Mouse (Mus musculus) naive thymus-derived CD4-positive, alpha-beta T cell, adult 2 months (primary cell): ENCODE data around the gene Gtpbp1.
"Not testable (repeated sequence)": the region's sequence is repeated elsewhere in the genome, so short reads cannot be mapped to it uniquely, and the experiment has no call there.

Experiments used
- DNase-seq: peaks from one replicate; pipeline ENCODE4 v3.0.0-alpha.2; 2011; ENCODE audit warnings: low read depth

Gtpbp1 gene

DNA sequence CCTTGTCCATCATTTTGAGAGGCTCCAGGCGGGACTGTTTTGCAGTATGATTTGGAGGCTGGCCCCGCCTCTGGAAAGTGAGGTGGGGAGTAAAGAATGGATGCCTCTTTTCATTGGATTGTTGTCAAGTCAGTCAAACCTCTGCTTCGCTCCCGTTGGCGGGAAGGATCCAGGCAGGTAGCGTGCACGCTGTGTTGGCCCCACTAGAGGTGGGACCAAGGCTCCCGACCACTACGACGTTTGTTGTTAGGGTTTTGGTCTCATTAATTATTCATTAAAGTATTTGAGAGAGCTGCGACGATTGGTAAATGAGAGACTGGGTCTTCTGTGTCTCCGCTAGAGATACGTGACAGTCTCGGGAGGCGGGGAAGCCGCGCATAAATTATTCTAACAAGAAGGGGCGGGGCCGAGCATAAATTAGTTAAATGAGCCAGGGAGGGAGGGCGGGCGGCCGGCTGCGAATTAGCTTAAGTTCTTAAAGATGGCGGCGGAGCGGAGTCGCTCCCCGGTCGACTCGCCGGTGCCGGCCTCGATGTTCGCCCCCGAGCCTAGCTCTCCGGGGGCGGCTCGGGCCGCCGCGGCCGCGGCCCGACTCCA, at the start of gene Gtpbp1:
TSS of gene Gtpbp1 (plus strand) at position 420 of the 597 bp plus-strand sequence.
- peak; percentile 98 for DNase-seq

DNA sequence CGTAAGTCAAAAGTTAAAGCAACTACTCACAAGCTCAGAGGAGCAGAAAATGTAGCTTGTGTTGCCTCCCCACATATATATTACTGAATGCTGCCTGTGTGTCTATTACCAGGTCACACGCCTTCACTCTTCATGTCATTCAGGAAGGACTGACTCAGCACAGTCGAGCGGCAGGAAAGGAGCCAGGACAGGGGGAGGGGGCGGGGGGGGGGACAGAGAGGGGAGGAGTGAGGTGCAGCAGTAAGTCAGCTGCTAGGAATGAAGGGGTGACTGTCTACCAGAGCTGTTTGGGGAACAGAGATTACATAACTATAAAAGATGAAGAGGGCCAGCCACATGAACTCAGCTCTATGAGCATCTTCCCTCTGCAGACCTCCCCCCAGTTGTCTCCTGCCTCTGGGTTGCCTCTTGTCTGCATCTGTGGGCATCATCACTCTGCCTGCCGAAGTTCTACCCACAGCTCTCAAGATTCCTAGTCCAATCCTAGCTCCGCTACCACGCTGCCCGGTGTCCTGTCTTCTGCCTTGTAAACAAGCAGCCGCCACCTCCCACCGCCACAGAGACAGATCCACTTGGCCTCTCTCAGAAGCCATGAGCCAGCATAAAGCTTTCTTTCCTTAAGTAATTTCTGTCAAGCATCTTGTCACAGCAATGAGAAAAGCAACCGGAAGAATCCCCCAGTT, 49.4 kb upstream of the Gtpbp1 start:
- no peak for DNase-seq

DNA sequence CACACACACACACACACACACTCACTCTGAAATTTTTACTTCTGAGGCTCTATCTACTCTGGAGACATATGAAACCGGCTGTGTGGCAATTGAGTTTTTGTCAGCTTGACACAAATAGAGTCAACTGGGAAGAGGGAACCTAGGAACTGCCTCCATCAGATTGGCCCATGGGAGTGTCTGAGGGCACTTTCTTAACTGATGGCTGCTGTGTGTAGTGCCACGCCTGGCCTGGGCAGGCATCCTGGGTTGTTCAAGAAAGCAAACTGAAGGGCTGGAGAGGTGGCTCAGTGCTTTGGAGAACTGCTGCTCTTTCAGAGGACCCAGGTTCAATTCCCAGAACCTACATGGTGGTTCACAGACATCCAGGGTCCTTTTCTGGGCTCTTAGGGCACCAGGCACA, 45.2 kb upstream of the Gtpbp1 start:
- no peak for DNase-seq

DNA sequence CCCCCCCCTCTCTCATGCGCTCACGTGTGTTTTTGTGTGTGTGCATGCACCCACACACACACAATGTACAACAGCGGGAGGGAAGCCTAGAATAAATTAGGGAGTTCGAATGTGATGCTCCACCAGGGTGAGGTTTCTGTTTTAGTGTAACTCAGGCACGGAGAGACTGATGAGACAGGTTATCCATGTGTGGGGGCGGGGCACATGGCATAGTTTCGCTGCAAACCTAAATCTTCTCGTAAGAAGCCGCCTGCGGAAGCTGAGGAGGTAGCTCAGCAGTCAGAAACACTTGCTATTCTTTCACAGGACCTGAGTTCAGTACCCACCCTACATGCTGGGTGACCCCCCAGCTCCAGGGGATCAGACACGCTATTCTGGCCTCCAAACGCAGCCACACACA, 42.5 kb upstream of the Gtpbp1 start:
- no peak for DNase-seq

DNA sequence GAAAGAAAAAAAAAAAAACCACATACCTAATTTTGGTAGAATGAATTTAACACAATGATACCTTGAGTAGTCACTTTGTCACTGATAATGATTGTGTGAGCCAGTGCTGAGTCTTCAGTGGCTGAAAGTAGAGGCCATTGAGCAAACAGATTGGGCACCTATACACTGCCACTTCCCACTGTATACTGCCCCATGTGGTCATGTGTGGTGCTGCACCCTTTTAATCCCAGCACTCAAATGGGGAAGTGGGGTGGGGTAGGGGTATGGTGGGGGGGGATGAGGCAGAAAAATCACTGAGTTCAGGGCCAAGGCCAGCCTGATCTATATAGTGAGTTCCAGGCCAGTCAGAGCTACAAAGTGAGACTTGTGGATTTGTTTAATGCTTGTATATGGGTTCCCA, 40.1 kb upstream of the Gtpbp1 start:
- peak; percentile 75 for DNase-seq

DNA sequence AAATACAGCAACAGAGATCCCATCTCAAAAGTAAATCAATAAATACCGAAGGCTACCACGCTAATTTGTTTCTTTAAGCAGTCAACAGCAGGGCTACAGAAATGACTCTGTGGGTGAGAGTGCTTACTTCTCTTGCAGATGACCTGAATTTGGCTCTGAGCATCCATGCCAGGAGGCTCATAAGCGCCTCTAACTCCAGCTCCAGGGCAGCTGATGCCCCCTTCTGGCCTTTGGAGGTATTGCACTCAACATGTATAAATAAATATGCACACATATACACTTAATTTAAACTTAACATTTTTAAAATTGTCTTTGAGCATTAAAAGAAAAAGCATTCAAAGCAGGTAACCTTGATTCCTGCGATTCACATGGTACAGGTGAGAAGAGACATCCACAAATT, 39.2 kb upstream of the Gtpbp1 start:
- DNase-seq, result peak; percentile 59

DNA sequence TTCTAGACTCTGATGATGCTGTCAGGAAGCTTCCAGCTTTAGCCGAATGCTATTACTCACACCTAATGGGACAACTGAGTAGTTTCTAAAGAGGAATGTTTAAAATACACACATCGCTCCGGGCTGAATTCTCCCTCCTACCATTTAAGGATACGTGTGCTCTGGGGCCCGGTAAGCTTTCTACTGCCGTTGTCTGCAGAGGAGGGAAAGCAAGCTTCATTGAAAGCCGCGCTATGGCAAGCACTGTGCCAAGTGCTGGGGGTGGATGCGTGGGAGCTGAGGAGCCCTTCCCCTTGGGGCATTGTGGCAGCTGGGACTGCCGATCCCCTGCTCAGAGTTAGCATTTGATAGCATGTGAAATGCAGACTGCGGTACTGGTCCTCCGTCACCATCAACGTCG, 34.2 kb upstream of the Gtpbp1 start:
- DNase-seq, result no peak

DNA sequence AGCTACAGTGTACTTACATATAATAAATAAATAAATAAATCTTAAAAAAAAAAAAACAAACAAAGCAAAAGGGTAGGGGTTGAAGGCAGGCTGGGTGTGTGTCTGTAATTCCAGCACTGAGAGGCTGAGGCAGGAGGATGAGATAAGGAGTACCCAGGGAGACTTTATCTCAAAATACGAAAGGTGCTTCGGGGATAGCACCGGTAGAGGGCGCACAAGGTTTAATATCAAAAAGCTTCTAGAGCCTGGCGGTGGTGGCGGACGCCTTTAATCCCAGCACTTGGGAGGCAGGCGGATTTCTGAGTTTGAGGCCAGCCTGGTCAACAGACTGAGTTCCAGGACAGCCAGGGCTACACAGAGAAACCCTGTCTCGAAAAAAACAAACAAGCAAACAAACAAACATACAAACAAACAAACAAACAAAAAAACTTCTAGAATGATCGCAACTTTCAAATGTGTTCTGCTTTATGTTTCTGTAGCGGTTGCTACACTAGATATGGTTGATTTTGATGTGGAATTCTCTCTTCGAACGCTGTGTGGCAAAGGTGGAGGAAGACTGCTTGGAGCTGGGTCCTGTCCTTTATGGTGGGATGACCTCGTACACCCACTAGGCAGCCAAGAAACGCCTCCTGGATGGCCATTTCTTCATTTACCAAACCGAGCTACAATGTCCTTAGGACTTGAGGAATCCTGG, 32.7 kb upstream of the Gtpbp1 start:
- DNase-seq, result peak; percentile 92

DNA sequence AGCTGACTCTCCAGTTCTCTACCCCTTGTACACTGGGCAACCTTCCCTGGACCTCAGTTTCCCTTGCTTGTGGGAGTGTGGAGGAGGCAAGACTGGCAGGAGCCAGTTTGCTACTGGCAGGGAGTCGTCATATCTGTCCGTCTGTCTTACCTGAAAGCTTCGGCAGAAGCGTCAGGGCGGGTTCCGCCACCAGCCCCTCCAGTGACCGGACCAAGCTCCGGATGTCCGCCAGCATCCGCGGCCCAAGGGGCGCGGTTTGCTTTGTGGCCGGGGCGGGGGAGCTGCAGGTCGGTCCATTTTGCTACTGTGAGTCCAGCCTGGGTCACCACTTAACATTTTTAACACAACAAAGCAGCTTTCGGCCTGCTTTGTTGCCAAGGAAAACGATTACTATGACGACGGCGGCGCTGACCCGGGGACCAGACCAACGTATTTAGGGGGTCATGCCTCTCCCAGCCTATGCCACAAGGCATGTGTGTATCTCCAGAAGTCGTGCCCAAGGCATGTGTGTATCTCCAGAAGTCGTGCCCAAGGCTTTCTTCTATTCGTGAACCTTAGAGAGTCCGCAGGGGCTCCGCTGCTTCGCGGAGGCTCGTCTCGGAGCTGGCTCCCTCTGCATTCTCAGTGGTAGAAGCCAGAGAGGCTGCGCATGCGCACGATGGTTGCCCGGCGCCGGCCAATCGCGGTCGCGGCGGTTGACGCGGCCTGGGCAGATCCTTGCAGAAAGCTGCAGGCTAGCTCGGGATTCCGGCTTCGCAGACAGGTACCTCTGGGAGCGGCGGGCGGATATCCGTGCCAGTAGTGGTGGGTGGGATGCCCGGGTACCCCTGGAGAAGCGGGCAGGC, 31.9 kb upstream of the Gtpbp1 start, which contains the start of the genes Fam227a and Cby1:
TSS of gene Fam227a (minus strand) at position 426 of the 845 bp plus-strand sequence.
TSS of gene Cby1 (plus strand) at position 669 of the 845 bp plus-strand sequence.
- peak; percentile 94 for DNase-seq

DNA sequence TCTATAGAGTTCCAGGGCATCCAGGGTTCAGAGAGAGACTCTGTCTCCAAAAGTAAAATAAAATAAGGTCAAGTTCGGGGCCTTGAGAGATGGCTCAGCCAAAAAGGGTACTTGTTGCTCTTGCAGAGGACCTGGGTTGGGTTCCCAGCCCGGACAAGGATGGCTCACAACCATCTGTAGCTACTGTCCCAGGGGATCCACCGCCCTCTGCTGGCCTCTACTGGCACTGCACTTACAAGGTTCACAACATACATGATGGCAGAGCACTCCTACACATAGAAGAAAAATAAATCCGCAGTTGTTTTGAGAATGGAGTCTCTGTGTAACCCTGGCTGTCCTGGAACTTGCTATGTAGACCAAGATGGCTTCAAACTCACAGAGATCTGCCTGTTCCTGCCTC, 28.8 kb upstream of the Gtpbp1 start:
- peak; percentile 75 for DNase-seq

DNA sequence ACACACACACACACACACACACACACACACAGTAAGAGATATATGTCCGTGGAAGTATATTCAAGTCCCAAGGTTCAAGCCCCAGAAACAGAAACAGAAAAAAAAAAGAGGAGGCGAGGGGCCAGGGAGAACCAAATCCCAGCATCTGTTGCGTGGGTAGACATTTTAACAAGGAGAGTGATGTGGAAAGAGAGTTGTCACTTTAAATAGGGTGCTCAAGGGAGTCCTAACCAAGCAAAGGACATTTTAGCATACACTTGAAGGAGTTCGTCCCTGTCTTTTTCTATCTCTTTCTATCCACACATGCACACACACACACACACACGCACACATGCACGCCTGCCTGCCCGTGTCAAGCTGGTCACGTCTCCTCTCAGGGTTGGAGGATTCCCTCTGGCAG, 26.0 kb upstream of the Gtpbp1 start:
- DNase-seq, result no peak

DNA sequence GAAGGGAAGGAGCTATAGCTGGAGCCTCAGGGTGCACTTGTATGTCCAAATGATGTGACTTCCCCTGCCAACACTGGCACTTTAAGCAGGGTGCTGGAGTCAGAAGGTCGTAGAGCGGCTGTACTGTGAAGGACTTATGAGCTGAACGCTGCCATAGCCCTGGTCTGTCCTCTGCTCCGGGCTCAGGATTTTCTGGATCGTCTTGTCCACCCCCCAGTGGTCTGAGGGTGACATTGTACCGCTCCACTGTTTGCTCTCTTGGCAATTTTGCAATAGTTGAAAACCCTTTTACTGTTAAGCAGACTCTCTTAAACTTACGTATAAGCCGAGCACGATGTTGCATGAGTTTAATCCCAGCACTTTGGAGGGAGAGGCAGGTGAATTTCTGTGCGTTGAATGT, 21.4 kb upstream of the Gtpbp1 start:
- DNase-seq, result no peak

DNA sequence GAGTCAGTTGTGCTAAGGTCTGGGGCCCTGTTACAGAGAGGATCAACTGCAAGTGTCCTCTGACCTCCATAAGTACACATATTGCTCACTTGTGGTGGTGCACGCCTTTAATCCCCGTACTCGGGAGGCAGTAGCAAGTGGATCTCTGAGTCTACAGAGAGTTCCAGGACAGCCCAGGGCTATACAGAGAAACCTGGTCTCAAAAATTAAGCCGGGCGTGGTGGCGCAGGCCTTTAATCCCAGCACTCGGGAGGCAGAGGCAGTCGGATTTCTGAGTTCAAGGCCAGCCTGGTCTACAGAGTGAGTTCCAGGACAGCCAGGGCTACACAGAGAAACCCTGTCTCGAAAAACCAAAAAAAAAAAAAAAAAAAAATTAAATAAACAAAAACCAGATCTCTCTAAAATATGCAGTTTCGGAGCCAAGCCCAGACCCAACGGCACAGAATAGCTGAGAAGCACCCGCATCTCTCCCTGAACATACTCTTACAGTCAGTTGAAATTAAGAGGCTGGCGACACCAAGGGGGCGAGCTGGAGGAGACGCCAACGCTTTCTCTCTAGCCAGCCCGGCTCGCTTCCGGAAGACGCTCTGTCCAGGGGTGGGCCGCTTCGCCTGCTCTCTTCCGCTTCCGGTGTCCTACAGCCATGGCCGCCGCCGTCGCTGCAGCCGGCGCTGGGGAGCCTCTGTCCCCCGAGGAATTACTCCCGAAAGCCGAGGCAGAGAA, 20.2 kb upstream of the Gtpbp1 start, which contains the start of gene Tomm22:
TSS of gene Tomm22 (plus strand) at position 613 of the 723 bp plus-strand sequence.
- peak; percentile 89 for DNase-seq

DNA sequence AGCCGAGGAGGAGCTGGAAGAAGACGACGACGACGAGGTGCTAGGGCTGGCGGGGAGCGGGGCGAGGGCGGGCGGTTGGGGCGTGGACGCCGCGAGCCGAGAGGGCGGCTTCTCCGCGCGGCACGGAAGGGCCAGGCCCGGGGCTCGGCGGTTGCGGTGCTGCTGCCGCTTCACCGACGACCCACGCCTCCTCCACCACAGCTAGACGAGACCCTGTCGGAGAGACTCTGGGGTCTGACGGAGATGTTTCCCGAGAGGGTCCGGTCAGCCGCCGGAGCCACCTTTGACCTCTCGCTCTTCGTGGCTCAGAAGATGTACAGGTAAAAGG, 19.7 kb upstream of the Gtpbp1 start:
- no peak for DNase-seq

DNA sequence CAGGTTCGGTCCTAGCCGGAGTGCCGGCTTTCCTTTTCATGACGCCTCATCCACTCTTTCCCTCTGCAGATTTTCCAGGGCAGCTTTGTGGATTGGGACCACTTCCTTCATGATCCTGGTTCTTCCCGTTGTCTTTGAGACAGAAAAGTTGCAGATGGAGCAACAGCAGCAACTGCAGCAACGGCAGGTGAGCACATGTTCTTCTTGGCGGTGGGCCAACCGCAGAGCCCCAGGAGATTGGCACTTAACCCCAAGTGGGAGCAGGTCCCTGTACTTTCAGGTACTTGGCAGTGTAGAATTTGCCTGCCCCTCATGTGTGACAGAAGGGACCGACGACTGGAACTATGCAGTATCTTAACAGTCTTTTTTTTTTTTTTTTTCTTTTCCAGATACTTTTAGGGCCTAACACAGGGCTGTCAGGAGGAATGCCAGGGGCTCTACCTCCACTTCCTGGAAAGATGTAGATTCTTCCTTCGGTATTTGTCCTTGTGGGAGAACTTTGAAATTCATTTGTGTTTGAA, 18.8 kb upstream of the Gtpbp1 start:
- not testable (repeated sequence) for DNase-seq

DNA sequence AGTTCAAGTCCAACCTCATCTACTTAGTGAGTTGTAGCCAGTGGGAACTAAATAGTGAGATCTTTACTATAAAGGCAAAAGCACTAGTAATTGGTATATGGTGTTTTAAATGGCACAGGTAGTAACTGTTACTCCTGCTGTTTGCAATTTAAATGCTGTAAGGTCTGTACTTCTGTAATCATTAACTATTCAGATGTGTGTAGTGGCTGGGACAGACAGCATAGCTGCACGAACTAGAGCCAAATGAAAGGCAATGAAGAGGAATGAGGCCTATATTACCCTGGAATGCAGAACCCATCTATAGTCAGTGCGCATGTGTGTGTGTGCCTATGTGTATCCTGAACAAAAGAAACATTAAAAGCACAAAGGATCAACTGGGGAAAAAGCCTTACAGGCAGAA, 12.7 kb upstream of the Gtpbp1 start:
- DNase-seq, result no peak

DNA sequence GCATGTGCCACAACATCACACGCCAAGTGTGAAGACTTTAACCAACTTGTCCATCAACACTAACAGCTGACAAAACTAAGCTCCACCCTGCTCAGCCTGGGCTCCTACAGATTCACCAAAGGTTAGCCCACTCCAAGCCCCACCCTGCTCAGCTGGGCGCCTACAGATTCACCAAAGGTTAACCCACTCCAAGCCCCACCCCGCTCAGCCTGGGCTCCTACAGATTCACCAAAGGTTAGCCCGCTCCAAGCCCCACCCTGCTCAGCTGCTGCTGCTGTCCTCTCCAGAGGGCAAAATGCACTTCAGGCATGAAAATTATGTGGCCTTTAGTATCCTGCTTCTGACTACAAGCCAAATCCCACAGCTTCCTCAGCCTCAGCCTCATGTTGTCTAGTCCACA, 8.7 kb upstream of the Gtpbp1 start:
- DNase-seq, result no peak

DNA sequence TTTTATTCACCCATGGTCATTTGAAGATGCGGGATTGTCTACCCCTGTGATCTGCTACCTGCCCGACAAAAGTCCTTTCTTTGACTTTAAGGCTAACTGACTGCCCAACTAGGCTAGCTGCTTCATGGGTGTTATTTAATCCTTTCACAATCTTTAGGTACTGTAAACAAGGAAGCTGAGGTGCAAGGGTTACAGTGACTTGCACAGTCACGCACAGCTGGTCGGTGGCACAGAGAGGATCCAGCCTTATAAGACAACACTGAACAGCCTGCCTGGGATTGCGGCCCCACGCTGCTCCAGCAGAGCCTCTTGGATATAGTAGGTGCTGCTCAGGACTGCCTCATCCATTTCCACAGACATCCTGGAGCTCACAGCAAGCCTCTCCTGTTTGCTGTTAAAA, 7.5 kb upstream of the Gtpbp1 start:
- no peak for DNase-seq

DNA sequence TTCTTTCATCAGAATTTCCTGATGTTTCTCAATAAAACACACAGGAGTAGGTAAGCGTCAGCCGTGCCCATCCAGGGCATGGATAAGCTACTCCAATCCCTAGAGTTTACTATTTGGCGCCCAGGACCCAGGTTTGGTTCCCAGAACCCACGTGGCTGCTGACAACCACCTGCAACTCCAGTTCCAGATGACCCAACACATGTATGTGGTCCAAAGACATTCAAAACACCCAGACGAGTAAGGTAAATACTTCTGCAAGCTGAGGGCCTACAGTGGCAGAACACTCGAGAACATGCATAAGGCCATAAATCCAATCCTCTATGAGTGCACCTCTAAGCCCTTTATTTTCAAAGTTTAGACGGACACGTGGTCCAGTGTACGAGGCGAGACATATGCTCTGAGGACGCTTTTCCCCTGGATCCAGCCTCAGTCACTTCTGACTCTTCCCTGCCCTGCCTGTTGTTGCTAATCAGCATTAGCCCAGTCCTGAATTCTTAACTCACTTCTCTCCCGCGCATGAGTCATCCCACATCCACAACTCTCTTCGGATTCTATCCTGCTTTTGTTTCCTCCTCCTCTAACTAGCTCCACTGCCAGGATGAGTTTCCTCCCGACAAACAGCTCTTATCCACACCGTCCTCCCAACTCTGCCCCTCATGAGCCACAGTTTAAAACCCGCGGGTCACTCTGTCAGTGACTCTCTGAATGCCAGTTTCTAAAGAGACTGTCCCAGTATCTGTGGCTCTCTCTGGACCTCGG, 6.8 kb upstream of the Gtpbp1 start:
- DNase-seq, result no peak

DNA sequence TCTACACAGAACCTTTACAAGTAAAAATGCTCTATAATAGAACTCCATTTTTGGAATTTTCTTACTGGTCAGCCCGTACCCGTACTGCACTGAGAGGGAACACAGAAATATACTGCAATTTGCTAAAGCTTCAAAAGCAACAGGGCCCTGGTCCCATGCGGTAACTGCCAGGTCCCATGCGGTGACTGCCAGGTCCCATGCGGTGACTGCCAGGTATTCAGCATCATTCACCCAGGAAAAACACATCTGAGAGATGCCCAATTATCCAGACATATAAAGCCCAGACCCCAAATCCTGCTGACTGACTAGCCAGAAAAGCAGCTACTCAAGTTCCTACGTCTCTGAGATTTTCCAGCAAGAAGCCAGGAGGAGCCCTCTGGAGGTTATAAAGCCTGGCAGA, 6.0 kb upstream of the Gtpbp1 start:
- DNase-seq, result no peak

DNA sequence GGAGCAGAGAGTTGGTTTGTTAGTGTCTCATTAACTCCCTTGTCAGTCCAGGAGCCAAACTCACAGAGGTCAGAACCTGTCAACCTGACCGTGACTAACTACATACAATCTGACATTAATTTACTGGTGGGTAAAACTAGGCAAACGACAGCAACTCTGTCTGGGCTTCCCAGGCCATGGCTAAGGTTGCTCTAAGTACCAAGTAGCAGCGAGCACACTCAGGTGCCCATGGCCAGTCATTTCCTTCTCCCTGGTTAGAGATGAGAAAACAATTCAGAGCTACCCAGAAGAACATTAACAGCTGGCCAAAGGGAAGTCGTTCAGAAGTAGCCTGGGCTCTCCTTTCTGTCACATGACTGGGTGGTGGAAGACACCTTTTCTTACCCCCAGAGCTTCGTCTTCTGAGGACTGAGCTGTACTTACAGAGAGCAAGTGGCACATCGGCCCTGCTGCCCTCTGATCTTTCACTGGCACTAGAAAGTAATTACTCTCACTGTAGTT, 5.5 kb upstream of the Gtpbp1 start:
- DNase-seq, result peak; percentile 31
